Mouse (Mus musculus): ENCODE measurements around the gene Itih4. TPM values are rescaled to one million over a fixed set of nuclear protein-coding genes. Genes with fewer than 3 reads are reported as not detected.

Itih4 gene
- total RNA-seq, 1 experiment: 0.18 TPM

GRCm38 (mm10) chr14:30878958-30879571 lies 7.2 kb upstream of the Itih4 start, which contains the start of gene Mustn1:
Gene Mustn1, plus strand, starts transcription at chr14:30879200.
- no peak within 1 kb of the TSS for H3K27ac ChIP-seq (ENCODE audit: insufficient read depth, low read depth, low read length, poor library complexity, severe bottlenecking)

DNA sequence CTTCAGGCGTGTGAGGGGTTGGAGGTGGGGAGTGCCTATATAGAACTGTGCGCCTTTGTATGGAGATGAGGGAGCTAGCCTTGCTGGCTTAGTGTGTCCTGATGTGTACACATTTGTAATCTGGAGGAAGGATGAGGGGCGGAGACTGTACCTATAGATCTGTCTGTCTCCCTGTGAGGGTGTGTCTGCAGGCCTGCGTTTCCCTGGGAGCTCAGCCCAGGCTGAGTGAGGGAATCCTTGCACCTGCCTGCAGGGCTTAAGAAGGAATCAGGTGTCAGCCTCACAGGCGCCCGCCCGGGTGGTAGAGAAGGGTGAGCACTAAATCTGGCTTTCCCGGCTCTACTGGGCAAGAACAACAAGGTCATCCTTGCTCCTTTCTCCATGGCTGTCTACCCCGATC lies 6.5 kb upstream of the Itih4 start:
- no peak for TF ChIP-seq CHD2 (IDR thresholded peaks at IDR 0.05; ENCODE audit: low read depth, low read length)
- TF ChIP-seq MAFK (IDR thresholded peaks at IDR 0.05; ENCODE audit: insufficient read depth, low read depth, low read length): no peak
- no peak for TF ChIP-seq ZC3H11A (IDR thresholded peaks at IDR 0.05; ENCODE audit: borderline replicate concordance, low read depth, low read length)
- no peak for TF ChIP-seq ZNF384 (IDR thresholded peaks at IDR 0.05; ENCODE audit: low read depth, low read length)
- no peak for TF ChIP-seq HCFC1 (IDR thresholded peaks at IDR 0.05; ENCODE audit: borderline replicate concordance, insufficient read depth, low read length)
- H3K36me3 ChIP-seq (ENCODE audit: control insufficient read depth, insufficient read depth, low read length, poor library complexity, severe bottlenecking): no peaks in the 10 kb centered on the region
- H3K4me1 ChIP-seq (ENCODE audit: control insufficient read depth in 2 of 2, insufficient read depth in 2 of 2, low read length in 2 of 2, poor library complexity in 1 of 2): peaks cover 0 to 12% of the 10 kb centered on the region in 2 experiments; a peak in 2 of 4 replicates
- peak; percentile 35 for DNase-seq (ENCODE audit: low read depth, low spot score)
- no peak overlapping the region for H3K9ac ChIP-seq (ENCODE audit: insufficient read depth, low read depth, low read length, poor library complexity, severe bottlenecking)
- 0 out of 4 replicates have a peak overlapping the region, but pooled peaks of 1 of the 2 experiments have one; percentile 9 for H3K4me3 ChIP-seq (ENCODE audit: insufficient read depth in 1 of 2, low read depth in 1 of 2, low read length in 2 of 2, poor library complexity in 1 of 2, severe bottlenecking in 1 of 2)
- no peak overlapping the region for H3K27ac ChIP-seq (ENCODE audit: insufficient read depth, low read depth, low read length, poor library complexity, severe bottlenecking)
- H3K9me3 ChIP-seq (ENCODE audit: control insufficient read depth, insufficient read depth, low read depth, low read length): no peaks in the 10 kb centered on the region
- in situ Hi-C loops (cut with MboI; ENCODE audit: low sequenced_read_pairs in 2 of 2, unreplicated experiment in 2 of 2): no loop called here

More at GRCm38 (mm10) chr14:30878958-30879571, 7.2 kb upstream of the Itih4 start, which contains the start of gene Mustn1:
- TF ChIP-seq ZC3H11A (IDR thresholded peaks at IDR 0.05; ENCODE audit: borderline replicate concordance, low read depth, low read length) (no peak), HCFC1 (IDR thresholded peaks at IDR 0.05; ENCODE audit: borderline replicate concordance, insufficient read depth, low read length) (no peak), ZNF384 (IDR thresholded peaks at IDR 0.05; ENCODE audit: low read depth, low read length) (no peak), CHD2 (IDR thresholded peaks at IDR 0.05; ENCODE audit: low read depth, low read length) (no peak), MAFK (IDR thresholded peaks at IDR 0.05; ENCODE audit: insufficient read depth, low read depth, low read length) (no peak)
- in situ Hi-C loops (cut with MboI; ENCODE audit: low sequenced_read_pairs in 2 of 2, unreplicated experiment in 2 of 2): no loop called here
- peaks cover 3% of the 10 kb centered on the region; the same call in 1 of the 2 replicates for H3K36me3 ChIP-seq (ENCODE audit: control insufficient read depth, insufficient read depth, low read length, poor library complexity, severe bottlenecking)
- H3K9ac ChIP-seq (ENCODE audit: insufficient read depth, low read depth, low read length, poor library complexity, severe bottlenecking): no peak within 1 kb of the TSS
- H3K9me3 ChIP-seq (ENCODE audit: control insufficient read depth, insufficient read depth, low read depth, low read length): no peaks in the 10 kb centered on the region
- no peak for DNase-seq (ENCODE audit: low read depth, low spot score)
- 0 out of 4 replicates have a peak within 1 kb of the TSS, but pooled peaks of 1 of the 2 experiments have one; percentile 9 for H3K4me3 ChIP-seq (ENCODE audit: insufficient read depth in 1 of 2, low read depth in 1 of 2, low read length in 2 of 2, poor library complexity in 1 of 2, severe bottlenecking in 1 of 2)
- H3K4me1 ChIP-seq (ENCODE audit: control insufficient read depth in 2 of 2, insufficient read depth in 2 of 2, low read length in 2 of 2, poor library complexity in 1 of 2): peaks cover 0 to 12% of the 10 kb centered on the region in 2 experiments; a peak in 2 of 4 replicates

DNA sequence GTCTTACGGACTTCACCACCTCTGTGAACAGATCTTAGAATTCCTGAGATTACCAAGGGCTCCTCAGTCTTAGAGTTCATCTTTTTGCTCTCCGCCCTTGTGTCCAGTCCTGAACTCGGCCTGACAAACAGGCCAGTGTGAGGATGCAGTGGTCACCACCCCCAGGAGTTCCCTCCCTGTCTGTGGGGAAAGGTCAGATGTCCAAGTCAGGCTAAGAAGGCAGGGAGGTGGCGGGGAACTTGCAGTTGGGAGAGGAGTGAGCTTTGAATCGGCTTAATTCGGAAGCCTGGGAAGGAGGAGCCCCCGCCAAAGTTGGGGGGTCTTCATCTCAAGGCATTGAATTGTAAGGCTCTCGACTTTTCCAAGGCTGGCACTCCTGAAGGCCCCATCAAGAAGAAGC lies 6.0 kb upstream of the Itih4 start:
- H3K4me3 ChIP-seq (ENCODE audit: insufficient read depth in 1 of 2, low read depth in 1 of 2, low read length in 2 of 2, poor library complexity in 1 of 2, severe bottlenecking in 1 of 2): no peak overlapping the region
- no peak overlapping the region for H3K27ac ChIP-seq (ENCODE audit: insufficient read depth, low read depth, low read length, poor library complexity, severe bottlenecking)
- no peaks in the 10 kb centered on the region for H3K36me3 ChIP-seq (ENCODE audit: control insufficient read depth, insufficient read depth, low read length, poor library complexity, severe bottlenecking)
- TF ChIP-seq CHD2 (IDR thresholded peaks at IDR 0.05; ENCODE audit: low read depth, low read length) (no peak), ZNF384 (IDR thresholded peaks at IDR 0.05; ENCODE audit: low read depth, low read length) (no peak), MAFK (IDR thresholded peaks at IDR 0.05; ENCODE audit: insufficient read depth, low read depth, low read length) (no peak), ZC3H11A (IDR thresholded peaks at IDR 0.05; ENCODE audit: borderline replicate concordance, low read depth, low read length) (no peak), HCFC1 (IDR thresholded peaks at IDR 0.05; ENCODE audit: borderline replicate concordance, insufficient read depth, low read length) (no peak)
- peaks cover 0 to 12% of the 10 kb centered on the region in 2 experiments; a peak in 2 of 4 replicates for H3K4me1 ChIP-seq (ENCODE audit: control insufficient read depth in 2 of 2, insufficient read depth in 2 of 2, low read length in 2 of 2, poor library complexity in 1 of 2)
- H3K9ac ChIP-seq (ENCODE audit: insufficient read depth, low read depth, low read length, poor library complexity, severe bottlenecking): no peak overlapping the region
- in situ Hi-C loops (cut with MboI; ENCODE audit: low sequenced_read_pairs in 2 of 2, unreplicated experiment in 2 of 2): no loop called here
- no peak for DNase-seq (ENCODE audit: low read depth, low spot score)
- no peaks in the 10 kb centered on the region for H3K9me3 ChIP-seq (ENCODE audit: control insufficient read depth, insufficient read depth, low read depth, low read length)

DNA sequence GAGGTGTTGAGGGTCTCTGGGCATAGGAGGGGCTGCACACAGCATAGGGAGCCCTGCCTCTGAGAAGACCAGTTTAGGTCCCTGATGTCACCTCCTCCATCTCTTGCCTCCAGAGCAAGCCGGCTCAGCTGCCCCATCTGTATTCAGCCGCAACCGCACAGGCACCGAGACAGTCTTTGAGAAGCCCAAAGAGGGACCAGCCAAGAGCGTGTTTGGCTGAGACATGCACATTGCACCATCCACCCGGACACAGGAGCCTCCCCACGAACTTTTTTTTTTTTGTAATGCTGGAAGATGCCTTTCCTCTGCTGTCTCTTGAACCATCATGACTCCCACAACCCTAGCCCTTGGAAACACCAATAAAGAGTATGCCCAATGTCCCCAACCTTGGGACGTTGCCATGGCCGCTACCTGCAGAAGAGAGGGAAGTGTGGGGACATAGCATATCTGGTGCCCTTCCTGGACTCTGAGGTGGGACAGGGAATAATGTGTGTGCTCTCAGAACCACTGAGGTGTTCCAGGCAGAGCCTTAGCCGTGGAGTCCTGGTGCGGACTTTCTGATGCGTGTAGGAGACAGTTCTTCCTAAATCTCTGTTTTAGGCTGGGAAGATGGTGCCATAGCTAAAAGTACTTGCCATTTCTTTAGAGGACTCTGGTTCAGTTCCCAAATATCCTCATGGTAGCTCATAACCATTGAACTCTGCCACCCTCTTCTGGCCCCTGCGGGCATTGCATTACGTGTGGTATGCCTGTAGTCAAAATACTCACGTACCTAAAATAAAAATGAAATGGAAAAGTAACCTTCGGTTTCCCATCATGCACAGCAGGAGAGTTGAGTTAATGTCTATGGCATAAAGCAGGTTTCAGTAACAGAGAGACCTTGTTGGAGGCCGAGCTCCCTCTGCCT lies 5.2 kb upstream of the Itih4 start:
- TF ChIP-seq ZNF384 (IDR thresholded peaks at IDR 0.05; ENCODE audit: low read depth, low read length) (no peak), HCFC1 (IDR thresholded peaks at IDR 0.05; ENCODE audit: borderline replicate concordance, insufficient read depth, low read length) (no peak), ZC3H11A (IDR thresholded peaks at IDR 0.05; ENCODE audit: borderline replicate concordance, low read depth, low read length) (peak; percentile 60), CHD2 (IDR thresholded peaks at IDR 0.05; ENCODE audit: low read depth, low read length) (no peak), MAFK (IDR thresholded peaks at IDR 0.05; ENCODE audit: insufficient read depth, low read depth, low read length) (no peak)
- peaks cover 0 to 12% of the 10 kb centered on the region in 2 experiments; a peak in 2 of 4 replicates for H3K4me1 ChIP-seq (ENCODE audit: control insufficient read depth in 2 of 2, insufficient read depth in 2 of 2, low read length in 2 of 2, poor library complexity in 1 of 2)
- no peak for DNase-seq (ENCODE audit: low read depth, low spot score)
- H3K27ac ChIP-seq (ENCODE audit: insufficient read depth, low read depth, low read length, poor library complexity, severe bottlenecking): no peak overlapping the region
- H3K36me3 ChIP-seq (ENCODE audit: control insufficient read depth, insufficient read depth, low read length, poor library complexity, severe bottlenecking): no peaks in the 10 kb centered on the region
- H3K9ac ChIP-seq (ENCODE audit: insufficient read depth, low read depth, low read length, poor library complexity, severe bottlenecking): no peak overlapping the region
- H3K9me3 ChIP-seq (ENCODE audit: control insufficient read depth, insufficient read depth, low read depth, low read length): no peaks in the 10 kb centered on the region
- in situ Hi-C loops (cut with MboI; ENCODE audit: low sequenced_read_pairs in 2 of 2, unreplicated experiment in 2 of 2): no loop called here
- H3K4me3 ChIP-seq (ENCODE audit: insufficient read depth in 1 of 2, low read depth in 1 of 2, low read length in 2 of 2, poor library complexity in 1 of 2, severe bottlenecking in 1 of 2): no peak overlapping the region

All from ES-E14 (cell line).